Mouse (Mus musculus): ENCODE measurements around the gene Rab40c. TPM values are rescaled to one million over a fixed set of nuclear protein-coding genes. Genes with fewer than 3 reads are reported as not detected.
A peak's percentile ranks its signal among the peaks of the same experiment; 100 is the strongest.

The Rab40c gene
- total and polyA plus RNA-seq, 3 experiments: 15.2 to 20.5 (median 17.6) TPM

DNA sequence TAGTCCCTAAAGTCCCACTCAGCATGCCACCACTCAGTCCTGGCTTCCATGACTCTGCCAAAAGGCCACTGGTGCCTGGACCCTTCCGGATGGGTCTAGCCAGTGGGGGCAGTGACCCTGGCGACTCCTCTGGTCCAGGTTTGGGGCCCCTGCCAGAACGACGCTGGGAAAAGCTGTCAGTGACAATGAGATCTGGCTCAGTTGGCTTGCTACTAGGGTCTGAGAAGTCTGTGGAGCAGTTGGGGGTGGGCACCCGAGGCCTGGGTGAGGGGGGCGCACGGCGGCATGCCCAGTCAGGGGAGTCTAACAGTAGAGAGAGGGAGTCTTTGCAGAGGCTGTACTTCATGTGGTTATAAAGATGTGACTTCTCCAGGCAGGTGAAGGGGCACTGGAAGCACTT, 28.5 kb upstream of the Rab40c start:
- H3K4me3 ChIP-seq: no peak overlapping the region
- 74% methylated on average over 8 of the region's 8 CpGs for WGBS
- intact Hi-C loops (cut with DNase I): no loop called here
- TF ChIP-seq CTCF (IDR thresholded peaks at IDR 0.05) (no peak), POLR2A (IDR thresholded peaks at IDR 0.05; ENCODE audit: insufficient read depth, low read depth, low read length) (no peak), EP300 (IDR thresholded peaks at IDR 0.05; ENCODE audit: insufficient read depth, low read depth, low read length) (no peak)
- no peak overlapping the region for H3K9ac ChIP-seq (ENCODE audit: low read depth, low read length)
- H3K27ac ChIP-seq: no peak overlapping the region
- no peaks in the 10 kb centered on the region; the same call in 1 of the 2 replicates for H3K4me1 ChIP-seq (ENCODE audit: control insufficient read depth, insufficient read depth, low read length)
- peaks cover 6% of the 10 kb centered on the region; the same call in 1 of the 2 replicates for H3K27me3 ChIP-seq (ENCODE audit: control insufficient read depth, insufficient read depth, low read length)
- no peaks in the 10 kb centered on the region for H3K79me2 ChIP-seq (replicated peaks; ENCODE audit: control insufficient read depth, insufficient read depth, low read length)
- no peak for DNase-seq
- H3K36me3 ChIP-seq (ENCODE audit: control insufficient read depth, insufficient read depth, low read length): no peaks in the 10 kb centered on the region

- WGBS: 67% methylated on average over 4 of the region's 4 CpGs
Measured at GRCm38 (mm10) chr17:25947576-25947975, 28.0 kb upstream of the Rab40c start.

DNA sequence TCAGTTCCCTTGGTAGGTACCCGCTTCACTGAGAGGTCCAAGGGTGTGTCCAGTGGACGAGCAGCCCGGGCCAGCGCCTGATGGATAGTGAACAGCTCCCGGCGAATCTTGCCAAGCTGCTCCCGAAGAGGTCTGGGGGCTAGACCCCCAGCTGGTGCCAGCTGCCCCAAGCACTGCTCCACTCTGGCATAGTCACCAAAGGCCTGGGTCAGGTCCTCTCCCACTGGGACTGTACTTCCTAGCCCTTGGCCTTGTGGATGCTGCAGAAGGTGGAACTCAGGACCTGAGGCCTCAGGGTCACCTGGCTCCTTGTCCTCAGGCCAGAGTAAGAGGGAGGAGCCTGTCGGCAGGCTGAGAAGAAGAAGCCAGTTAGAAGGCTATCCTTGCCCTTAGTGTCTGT, 27.4 kb upstream of the Rab40c start:
- Histone ChIP-seq H3K79me2 (replicated peaks; ENCODE audit: control insufficient read depth, insufficient read depth, low read length) (no peaks in the 10 kb centered on the region), H3K9ac (ENCODE audit: low read depth, low read length) (no peak overlapping the region), H3K27me3 (ENCODE audit: control insufficient read depth, insufficient read depth, low read length) (peaks cover 6% of the 10 kb centered on the region; the same call in 1 of the 2 replicates), H3K4me1 (ENCODE audit: control insufficient read depth, insufficient read depth, low read length) (peaks cover 4% of the 10 kb centered on the region; the same call in 1 of the 2 replicates), H3K36me3 (ENCODE audit: control insufficient read depth, insufficient read depth, low read length) (no peaks in the 10 kb centered on the region), H3K27ac (no peak overlapping the region), H3K4me3 (no peak overlapping the region)
- 84% methylated on average over 8 of the region's 8 CpGs for WGBS
- no peak for TF ChIP-seq CTCF (IDR thresholded peaks at IDR 0.05)
- TF ChIP-seq EP300 (IDR thresholded peaks at IDR 0.05; ENCODE audit: insufficient read depth, low read depth, low read length): no peak
- no peak for TF ChIP-seq POLR2A (IDR thresholded peaks at IDR 0.05; ENCODE audit: insufficient read depth, low read depth, low read length)
- intact Hi-C loops (cut with DNase I): no loop called here
- no peak for DNase-seq

More at GRCm38 (mm10) chr17:25947576-25947975, 28.0 kb upstream of the Rab40c start:
- TF ChIP-seq POLR2A (IDR thresholded peaks at IDR 0.05; ENCODE audit: insufficient read depth, low read depth, low read length) (no peak), EP300 (IDR thresholded peaks at IDR 0.05; ENCODE audit: insufficient read depth, low read depth, low read length) (no peak), CTCF (IDR thresholded peaks at IDR 0.05) (no peak)
- intact Hi-C loops (cut with DNase I): no loop called here
- Histone ChIP-seq H3K4me1 (ENCODE audit: control insufficient read depth, insufficient read depth, low read length) (peaks cover under 1% of the 10 kb centered on the region; the same call in 1 of the 2 replicates), H3K27ac (no peak overlapping the region), H3K79me2 (replicated peaks; ENCODE audit: control insufficient read depth, insufficient read depth, low read length) (no peaks in the 10 kb centered on the region), H3K27me3 (ENCODE audit: control insufficient read depth, insufficient read depth, low read length) (peaks cover 6% of the 10 kb centered on the region; the same call in 1 of the 2 replicates), H3K4me3 (no peak overlapping the region), H3K9ac (ENCODE audit: low read depth, low read length) (no peak overlapping the region), H3K36me3 (ENCODE audit: control insufficient read depth, insufficient read depth, low read length) (no peaks in the 10 kb centered on the region)
- DNase-seq: no peak

- H3K4me3 ChIP-seq: no peak overlapping the region
- no peak for TF ChIP-seq CTCF (IDR thresholded peaks at IDR 0.05)
- TF ChIP-seq EP300 (IDR thresholded peaks at IDR 0.05; ENCODE audit: insufficient read depth, low read depth, low read length): no peak
- TF ChIP-seq POLR2A (IDR thresholded peaks at IDR 0.05; ENCODE audit: insufficient read depth, low read depth, low read length): no peak
- peak overlapping the region; percentile 55 for H3K27ac ChIP-seq
- H3K27me3 ChIP-seq (ENCODE audit: control insufficient read depth, insufficient read depth, low read length): peaks cover under 1% of the 10 kb centered on the region; the same call in 1 of the 2 replicates
- no peak overlapping the region for H3K9ac ChIP-seq (ENCODE audit: low read depth, low read length)
- H3K79me2 ChIP-seq (replicated peaks; ENCODE audit: control insufficient read depth, insufficient read depth, low read length): no peaks in the 10 kb centered on the region
- intact Hi-C loops (cut with DNase I): no loop called here
- peaks cover 4% of the 10 kb centered on the region; the same call in 1 of the 2 replicates for H3K4me1 ChIP-seq (ENCODE audit: control insufficient read depth, insufficient read depth, low read length)
- DNase-seq: no peak
- no peaks in the 10 kb centered on the region for H3K36me3 ChIP-seq (ENCODE audit: control insufficient read depth, insufficient read depth, low read length)
- 62% methylated on average over 7 of the region's 7 CpGs for WGBS
Measured at GRCm38 (mm10) chr17:25946349-25946748, 26.8 kb upstream of the Rab40c start.

DNA sequence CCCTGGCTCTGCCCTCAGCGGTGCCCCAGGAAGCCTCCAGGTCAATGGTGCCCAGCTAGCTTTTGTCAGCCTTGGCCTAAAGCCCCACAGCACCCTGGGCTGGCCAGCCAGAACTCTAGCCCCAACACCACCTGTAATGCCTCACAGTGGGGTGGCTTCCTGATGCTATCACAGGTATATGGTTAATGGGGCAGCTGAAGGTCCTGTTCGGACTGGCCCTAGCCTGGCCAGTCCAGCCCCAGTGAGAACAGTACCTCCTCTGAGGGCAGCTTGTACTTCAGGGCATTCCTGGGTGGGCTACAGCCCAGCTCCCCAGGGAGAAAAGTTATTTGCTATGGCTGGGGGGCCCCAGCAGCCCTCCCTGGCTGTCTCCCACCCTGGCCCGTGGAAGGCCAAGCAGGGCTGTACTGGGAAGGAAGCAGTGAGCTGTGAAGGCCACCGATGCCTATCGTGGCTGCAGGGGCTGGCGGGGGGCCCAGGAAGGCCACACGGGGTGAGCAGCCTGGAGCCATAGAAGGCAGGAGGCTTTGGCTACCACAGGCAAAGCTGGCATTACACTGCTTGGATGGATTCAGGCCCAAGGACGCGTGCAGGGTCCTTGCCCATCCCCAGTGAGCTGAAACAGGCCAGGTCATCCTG, 26.1 kb upstream of the Rab40c start:
- 50% methylated on average over 9 of the region's 9 CpGs for WGBS
- Histone ChIP-seq H3K36me3 (ENCODE audit: control insufficient read depth, insufficient read depth, low read length) (no peaks in the 10 kb centered on the region), H3K9ac (ENCODE audit: low read depth, low read length) (no peak overlapping the region; the same call in 1 of the 2 replicates), H3K79me2 (replicated peaks; ENCODE audit: control insufficient read depth, insufficient read depth, low read length) (no peaks in the 10 kb centered on the region), H3K4me3 (no peak overlapping the region), H3K4me1 (ENCODE audit: control insufficient read depth, insufficient read depth, low read length) (peaks cover 5% of the 10 kb centered on the region), H3K27ac (peak overlapping the region; percentile 57), H3K27me3 (ENCODE audit: control insufficient read depth, insufficient read depth, low read length) (no peaks in the 10 kb centered on the region)
- TF ChIP-seq POLR2A (IDR thresholded peaks at IDR 0.05; ENCODE audit: insufficient read depth, low read depth, low read length) (no peak), CTCF (IDR thresholded peaks at IDR 0.05) (no peak), EP300 (IDR thresholded peaks at IDR 0.05; ENCODE audit: insufficient read depth, low read depth, low read length) (no peak)
- intact Hi-C loops (cut with DNase I): no loop called here
- DNase-seq: peak; percentile 48 to 73
